Mouse (Mus musculus): ENCODE results near the gene Gm20388.
A peak's percentile ranks its signal among the peaks of the same experiment; 100 is the strongest.

The Gm20388 gene

DNA sequence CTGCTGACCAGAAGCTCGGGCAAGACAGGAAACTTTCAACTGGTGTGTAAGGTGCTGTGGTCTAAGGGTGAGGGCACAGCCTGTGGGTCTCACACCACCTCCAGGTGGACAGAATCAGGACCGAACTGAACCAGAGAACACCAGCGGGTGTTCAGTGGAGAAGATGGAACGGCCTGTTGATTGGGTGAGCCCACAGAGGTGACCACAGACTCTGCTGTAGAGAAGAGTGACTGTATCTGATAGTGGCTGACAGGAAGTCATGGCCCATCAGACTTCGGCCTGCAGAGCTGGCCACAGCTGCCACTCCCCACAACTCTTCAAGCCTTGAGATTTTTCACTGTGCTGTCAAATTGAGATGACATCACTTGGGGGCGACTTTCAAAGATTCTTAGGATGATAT lies 3808.6 kb downstream of the Gm20388 start:
- DNase-seq = no peak

GRCm38 (mm10) chr8:123719811-123720210 lies 3809.2 kb downstream of the Gm20388 start:
- no peak for DNase-seq

- peak in 1 of 2 experiments; percentile 8 for DNase-seq
Measured at GRCm38 (mm10) chr8:123720471-123721001, 3809.9 kb downstream of the Gm20388 start.

DNA sequence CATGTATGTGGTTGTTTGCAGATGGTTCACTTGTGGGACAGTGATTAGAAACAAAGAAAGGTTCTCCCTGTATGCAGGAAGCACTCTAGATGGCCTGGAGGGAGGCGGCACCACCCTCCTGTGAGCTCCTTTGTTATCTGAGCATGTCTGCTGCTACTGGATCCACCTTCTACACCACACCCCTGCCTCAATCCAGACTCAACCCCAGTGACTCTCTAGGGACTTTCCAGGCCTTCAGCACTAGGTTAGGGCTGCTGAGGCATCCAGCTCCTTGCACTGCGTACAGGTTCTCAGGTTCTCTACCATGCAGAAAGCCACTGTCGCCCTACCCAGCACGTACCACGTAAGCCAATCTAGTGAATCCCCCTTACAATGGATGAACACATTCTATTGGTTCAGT lies 3811.6 kb downstream of the Gm20388 start:
- no peak for DNase-seq

- no peak for DNase-seq
Measured at GRCm38 (mm10) chr8:123724752-123725151, 3814.1 kb downstream of the Gm20388 start.

- DNase-seq = no peak
Measured at GRCm38 (mm10) chr8:123725261-123725660, 3814.6 kb downstream of the Gm20388 start.

DNA sequence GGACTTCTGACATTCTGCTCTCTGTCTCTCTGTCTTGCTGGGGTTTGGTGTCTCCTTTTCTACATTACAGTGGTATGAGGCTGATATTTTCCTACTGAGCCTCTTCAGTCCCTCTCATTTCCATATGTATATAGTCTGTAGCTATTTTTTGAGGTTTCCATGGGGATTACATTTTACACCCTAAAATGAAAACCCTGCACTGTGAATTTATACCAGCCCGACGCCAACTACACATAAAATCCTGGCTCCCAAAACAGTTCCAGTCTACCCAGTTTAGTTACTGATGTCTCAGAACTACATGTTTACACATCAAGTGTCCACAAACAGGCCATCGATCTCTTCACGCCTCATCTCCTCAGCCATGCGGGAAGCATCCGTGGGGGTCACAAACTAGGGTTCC lies 3816.1 kb downstream of the Gm20388 start:
- DNase-seq = no peak

- DNase-seq = peak in 1 of 2 experiments; percentile 14
Measured at GRCm38 (mm10) chr8:123729055-123729785, 3818.6 kb downstream of the Gm20388 start.

- no peak for DNase-seq
Measured at GRCm38 (mm10) chr8:123729786-123730411, 3819.3 kb downstream of the Gm20388 start.

DNA sequence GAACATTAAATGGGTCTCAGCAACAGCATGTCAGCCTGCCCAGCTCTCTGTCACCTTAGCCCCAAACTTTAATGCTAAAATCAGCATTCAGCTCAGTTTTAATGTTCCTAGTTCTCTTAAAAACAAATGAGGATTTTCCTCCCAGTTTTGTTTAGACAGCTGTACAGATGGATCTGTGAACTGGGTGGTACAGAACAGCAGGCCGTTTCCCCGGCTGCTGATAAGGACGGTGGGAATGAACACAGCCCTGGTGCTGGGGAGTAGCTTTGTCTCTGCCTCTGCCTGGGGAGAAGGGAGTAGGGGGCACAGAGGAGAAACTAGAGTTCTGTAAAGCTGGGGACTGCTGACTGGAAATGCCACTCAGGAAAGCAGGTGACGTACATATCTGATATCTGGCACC lies 3821.7 kb downstream of the Gm20388 start:
- DNase-seq = no peak

DNA sequence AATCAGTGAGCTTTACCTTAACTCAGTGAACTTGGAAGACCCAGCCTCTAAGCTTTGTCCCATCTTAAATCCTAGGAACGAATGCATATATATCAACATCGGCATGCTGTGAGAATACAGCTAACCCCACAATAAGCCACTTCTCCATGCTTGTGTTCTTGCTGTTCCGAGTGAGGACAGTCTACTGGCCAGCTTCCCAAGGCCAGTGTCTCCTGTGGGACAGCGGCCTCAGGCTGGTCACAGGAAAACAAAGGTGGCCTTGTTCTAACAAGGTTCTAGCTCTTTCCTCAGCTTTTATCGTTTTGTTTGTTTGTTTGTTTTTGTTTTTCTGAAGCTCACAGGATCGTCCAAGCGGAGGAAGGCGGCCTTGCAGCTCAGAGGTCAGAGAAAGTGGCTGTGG lies 3823.8 kb downstream of the Gm20388 start:
- no peak for DNase-seq

DNA sequence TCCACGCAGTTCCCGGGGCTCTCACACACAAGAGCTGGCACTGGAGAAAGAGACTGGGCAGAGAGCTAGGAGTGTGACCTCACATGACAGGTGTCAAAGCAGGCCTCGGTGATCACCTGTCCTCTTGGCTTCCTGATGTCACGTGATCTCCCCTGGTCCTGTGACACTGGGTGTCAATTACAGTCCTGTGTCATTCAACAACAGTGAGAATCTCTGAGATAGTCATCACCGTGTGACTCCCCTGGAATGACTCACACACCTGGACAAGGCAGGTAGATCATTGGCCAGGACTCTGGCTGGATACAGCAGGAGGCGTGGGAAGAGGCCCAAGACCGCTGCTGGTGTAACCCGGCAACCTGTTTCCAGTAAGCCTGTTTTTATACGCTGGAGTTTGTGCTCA lies 3826.3 kb downstream of the Gm20388 start:
- DNase-seq = peak in 1 of 2 experiments; percentile 24

DNA sequence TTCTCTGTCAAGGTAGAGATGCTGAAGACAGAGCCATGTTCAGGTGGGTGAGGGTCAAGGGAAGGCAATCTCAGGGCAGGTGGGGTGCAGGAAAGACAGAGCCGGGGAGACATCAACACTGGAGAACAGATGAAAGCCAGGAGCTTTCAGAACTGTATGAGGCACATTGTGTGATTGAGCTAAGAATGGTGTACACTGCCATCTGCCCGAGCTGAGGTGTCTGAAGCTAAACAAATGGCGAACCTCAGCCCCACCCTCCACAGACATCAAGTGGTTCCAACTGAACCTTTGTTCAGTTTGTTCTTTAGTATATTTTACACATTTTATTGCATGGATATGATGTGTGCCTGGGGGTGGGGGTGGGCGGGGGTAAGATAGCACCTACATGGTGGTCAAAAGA lies 3829.6 kb downstream of the Gm20388 start:
- no peak for DNase-seq

- DNase-seq = no peak
Measured at GRCm38 (mm10) chr8:123741232-123741631, 3830.6 kb downstream of the Gm20388 start.

- DNase-seq = no peak
Measured at GRCm38 (mm10) chr8:123746488-123746887, 3835.8 kb downstream of the Gm20388 start.

- DNase-seq = no peak
Measured at GRCm38 (mm10) chr8:123747772-123748171, 3837.1 kb downstream of the Gm20388 start.

- DNase-seq = no peak
Measured at GRCm38 (mm10) chr8:123750171-123750693, 3839.6 kb downstream of the Gm20388 start.

DNA sequence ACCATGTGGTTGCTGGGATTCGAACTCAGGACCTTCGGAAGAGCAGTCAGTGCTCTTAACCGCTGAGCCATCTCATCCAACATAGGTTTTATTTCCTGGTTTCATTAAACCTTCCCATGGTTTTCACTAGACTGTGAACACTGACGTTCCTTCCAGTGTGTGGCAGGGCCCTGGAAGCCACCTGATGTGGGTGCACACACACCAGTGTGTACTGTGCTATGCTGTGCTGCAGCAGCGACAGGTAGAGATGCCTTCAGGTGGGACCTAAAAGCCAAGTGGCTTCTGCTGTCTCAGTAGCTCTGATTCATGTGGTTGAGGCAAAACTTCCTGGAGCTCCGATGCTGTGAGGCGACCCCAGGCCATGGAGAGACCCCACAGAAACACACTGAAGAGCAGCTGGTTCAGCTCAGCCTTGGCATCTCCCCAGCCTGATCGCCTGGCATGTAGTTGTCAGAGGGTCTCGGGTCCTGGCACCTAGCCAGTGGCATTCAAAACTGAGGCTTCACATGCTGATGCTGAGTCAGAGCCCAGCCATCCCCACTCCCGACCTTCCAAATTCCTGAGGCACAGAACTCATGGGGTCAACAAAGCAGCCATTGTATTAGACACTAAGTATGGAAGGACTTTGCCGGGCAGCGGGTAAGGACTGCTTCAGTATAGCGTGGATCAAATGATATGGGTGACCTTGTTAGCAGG lies 3842.3 kb downstream of the Gm20388 start:
- DNase-seq = no peak

GRCm38 (mm10) chr8:123753604-123754375 lies 3843.1 kb downstream of the Gm20388 start:
- no peak for DNase-seq

GRCm38 (mm10) chr8:123754538-123755431 lies 3844.1 kb downstream of the Gm20388 start:
- no peak for DNase-seq

DNA sequence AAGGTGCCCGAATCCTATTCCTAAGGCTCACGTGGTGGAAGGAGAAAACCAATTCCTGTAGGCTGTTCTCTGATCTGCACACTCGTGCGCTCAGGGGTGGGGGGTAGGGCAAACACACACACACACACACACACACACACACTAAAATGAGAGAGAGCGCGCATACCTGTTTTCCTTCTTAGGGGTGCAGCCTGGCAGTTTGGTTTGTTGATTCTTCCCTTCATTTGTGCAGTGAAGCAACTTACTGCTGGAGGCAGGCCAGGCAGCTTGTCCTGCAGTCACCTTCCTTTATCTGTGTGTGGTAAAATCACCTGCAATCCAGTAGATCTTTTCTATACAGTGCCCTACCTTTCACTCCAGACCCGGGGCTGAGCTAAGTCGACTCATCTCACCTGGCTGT lies 3846.3 kb downstream of the Gm20388 start:
- no peak for DNase-seq

- DNase-seq = no peak
Measured at GRCm38 (mm10) chr8:123758935-123759334, 3848.3 kb downstream of the Gm20388 start.

Measured in kidney, adult 8-10 months (tissue).